Mouse (Mus musculus) limb, embryonic 13.5 days (tissue): Measurements from ENCODE around the gene Ppm1h. TPM values are rescaled to one million over a fixed set of nuclear protein-coding genes. Genes with fewer than 3 reads are reported as not detected.
A peak's percentile ranks its signal among the peaks of the same experiment; 100 is the strongest.

Experiments
- ATAC-seq: fragments of 200-750 bp; cut with Nextera tagmentation; 2 replicates; pipeline ENCODE4 v1.8.0; 2017; ENCODE audit warnings: low read depth, moderate number of reproducible peaks, moderate TSS enrichment; ENCODE audit not compliant: low FRiP score
- H3K27ac ChIP-seq: fragments of 300-500 bp; sonication (generic); 2 replicates; pipeline ENCODE4 v1.5.1; 2015; ENCODE audit warnings: inconsistent platforms, mild to moderate bottlenecking, moderate library complexity
- H3K27me3 ChIP-seq: fragments of 300-500 bp; sonication (generic); 2 replicates; pipeline ENCODE4 v1.6.1; 2015; ENCODE audit warnings: mild to moderate bottlenecking, inconsistent platforms
- H3K36me3 ChIP-seq: fragments of 300-500 bp; sonication (generic); 2 replicates; pipeline ENCODE4 v1.6.1; 2015; ENCODE audit warnings: inconsistent platforms, mild to moderate bottlenecking, moderate library complexity
- H3K4me1 ChIP-seq: fragments of 300-500 bp; sonication (generic); 2 replicates; pipeline ENCODE4 v1.6.1; 2015; ENCODE audit warnings: inconsistent platforms
- H3K4me2 ChIP-seq: fragments of 300-500 bp; sonication (generic); replicated peaks from 2 replicates; pipeline ENCODE4 v1.6.1; 2015; ENCODE audit warnings: inconsistent platforms, mild to moderate bottlenecking, moderate library complexity
- H3K4me3 ChIP-seq: fragments of 300-500 bp; sonication (generic); 2 replicates; pipeline ENCODE4 v1.5.1; 2015; ENCODE audit warnings: moderate library complexity, mild to moderate bottlenecking, inconsistent platforms
- H3K9ac ChIP-seq: fragments of 300-500 bp; sonication (generic); 2 replicates; pipeline ENCODE4 v1.6.1; 2015; ENCODE audit warnings: mild to moderate bottlenecking, inconsistent platforms
- H3K9me3 ChIP-seq: fragments of 300-500 bp; sonication (generic); 2 replicates; pipeline ENCODE4 v1.6.1; 2016; ENCODE audit warnings: inconsistent platforms
- WGBS: fragments of 180-500 bp; shearing (Covaris S2); methylation state at CpG from one replicate; pipeline ENCODE4 v1.1.7; 2015; 5-methylcytosine and 5-hydroxymethylcytosine counted together
- polyA plus RNA-seq: library from polyadenylated mRNA; unstranded; fragments of >200 nt; fragmentation: Nextera tagmentation; extraction: Ambion mirVana; gene quantifications from 2 replicates; pipeline ENCODE4 v1.2.1, GENCODE M21; 2015

Ppm1h gene
- polyA plus RNA-seq, 1 experiment from 2014 or later: 4.1 TPM

- Histone ChIP-seq H3K9me3 (no peaks in the 10 kb centered on the region), H3K4me1 (peaks cover 67% of the 10 kb centered on the region), H3K27me3 (no peaks in the 10 kb centered on the region), H3K36me3 (no peaks in the 10 kb centered on the region), H3K27ac (no peak overlapping the region), H3K4me3 (no peak overlapping the region), H3K9ac (no peak overlapping the region), H3K4me2 (no peak overlapping the region)
- ATAC-seq: no peak
- 68% methylated on average over 4 of the region's 4 CpGs for WGBS
Measured at GRCm38 (mm10) chr10:122882614-122883013, 204.1 kb downstream of the Ppm1h start.

DNA sequence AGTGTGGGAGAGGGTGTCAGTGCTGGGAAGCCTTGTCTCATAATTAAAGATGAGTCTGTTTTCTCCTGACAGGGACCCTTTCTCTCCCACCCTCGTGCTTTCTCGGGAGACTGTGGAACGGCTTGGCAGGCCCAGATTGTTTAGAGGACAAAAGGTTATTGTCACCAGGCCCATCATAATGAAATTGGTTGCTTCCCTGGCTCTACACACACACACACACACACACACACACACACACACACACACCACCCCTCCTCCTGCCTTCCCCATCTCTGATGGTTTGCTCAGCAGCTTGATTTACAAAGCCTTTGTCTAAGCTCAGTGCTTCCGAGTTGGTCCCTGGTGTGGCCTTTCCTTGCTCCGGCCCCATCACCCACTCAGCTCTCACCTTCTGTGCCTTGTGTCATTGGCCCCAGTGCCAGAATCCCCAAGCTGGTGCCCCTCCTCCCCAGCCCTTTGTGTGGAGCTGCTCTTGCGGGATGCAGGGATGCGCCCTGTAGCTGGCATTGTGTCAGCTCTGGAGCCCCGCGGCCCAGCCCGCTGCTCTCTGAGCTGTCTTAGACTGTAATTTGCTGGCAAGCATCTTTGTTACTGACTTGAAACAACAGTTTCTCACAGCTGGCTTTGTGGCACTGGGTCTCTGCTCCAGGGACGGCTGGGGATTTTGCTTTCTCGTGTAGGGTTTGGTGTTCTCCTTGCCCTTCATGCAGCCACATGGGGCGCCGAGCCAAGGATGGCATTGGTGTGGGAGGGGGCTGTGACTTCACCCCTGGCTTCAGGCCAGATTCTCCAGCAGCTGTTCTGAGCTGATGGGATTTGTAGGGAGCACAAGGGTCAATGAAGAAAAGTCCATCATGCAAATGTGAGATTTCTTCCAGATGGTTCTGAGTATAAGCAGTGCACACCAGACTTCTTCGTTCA, 205.5 kb downstream of the Ppm1h start:
- peak; percentile 12 for ATAC-seq

DNA sequence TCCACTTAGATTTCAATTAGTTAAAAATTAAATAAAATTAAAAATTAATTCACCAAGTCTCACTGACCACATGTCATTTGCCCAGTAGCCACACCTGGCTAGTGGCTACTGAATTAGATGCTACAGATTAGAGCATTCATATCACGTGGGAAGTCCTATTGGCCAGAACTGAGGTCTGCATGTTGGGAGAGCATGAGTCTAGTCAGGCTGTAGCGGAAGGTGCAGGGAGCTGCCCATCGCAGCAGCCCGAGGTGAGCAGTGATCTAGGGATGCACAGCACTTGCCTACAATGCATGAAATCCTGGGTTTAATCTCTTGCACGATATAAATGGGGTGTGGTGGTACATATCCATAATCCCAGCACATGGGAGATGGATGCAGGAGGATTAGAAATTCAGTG, 206.7 kb downstream of the Ppm1h start:
- 87% methylated on average over 5 of the region's 5 CpGs for whole genome bisulfite sequencing
- Histone ChIP-seq H3K36me3 (no peaks in the 10 kb centered on the region), H3K4me2 (peak overlapping the region; percentile 35; the same call in 1 of the 2 replicates), H3K9me3 (no peaks in the 10 kb centered on the region), H3K4me3 (no peak overlapping the region), H3K27me3 (no peaks in the 10 kb centered on the region), H3K27ac (0 out of 2 replicates have a peak overlapping the region, but pooled peaks have one; percentile 83), H3K4me1 (peaks cover 84% of the 10 kb centered on the region), H3K9ac (no peak overlapping the region)
- ATAC-seq: no peak

More for the DNA sequence above, 205.5 kb downstream of the Ppm1h start:
- Histone ChIP-seq H3K27me3 (no peaks in the 10 kb centered on the region), H3K36me3 (no peaks in the 10 kb centered on the region), H3K9ac (peak overlapping the region; percentile 48), H3K27ac (peak overlapping the region; percentile 83), H3K4me2 (peak overlapping the region; percentile 35), H3K4me3 (no peak overlapping the region), H3K4me1 (peaks cover 76% of the 10 kb centered on the region), H3K9me3 (no peaks in the 10 kb centered on the region)
- WGBS: 23% methylated on average over 15 of the region's 15 CpGs

GRCm38 (mm10) chr10:122886055-122886915, 207.7 kb downstream of the Ppm1h start:
- Histone ChIP-seq H3K9ac (peak overlapping the region; percentile 63), H3K9me3 (no peaks in the 10 kb centered on the region), H3K4me2 (peak overlapping the region; percentile 59), H3K27me3 (no peaks in the 10 kb centered on the region), H3K27ac (peak overlapping the region; percentile 98), H3K36me3 (no peaks in the 10 kb centered on the region), H3K4me3 (peak overlapping the region; percentile 24), H3K4me1 (peaks cover 92% of the 10 kb centered on the region)
- WGBS: 1% methylated on average over 26 of the region's 26 CpGs
- ATAC-seq: peak; percentile 52

GRCm38 (mm10) chr10:122886916-122887527, 208.5 kb downstream of the Ppm1h start:
- Histone ChIP-seq H3K9ac (peak overlapping the region; percentile 63), H3K4me1 (peaks cover 90% of the 10 kb centered on the region), H3K27me3 (no peaks in the 10 kb centered on the region), H3K4me3 (peak overlapping the region; percentile 24), H3K36me3 (no peaks in the 10 kb centered on the region), H3K27ac (peak overlapping the region; percentile 98), H3K9me3 (no peaks in the 10 kb centered on the region), H3K4me2 (peak overlapping the region; percentile 59)
- ATAC-seq: peak; percentile 6
- 11% methylated on average over 14 of the region's 14 CpGs for WGBS

DNA sequence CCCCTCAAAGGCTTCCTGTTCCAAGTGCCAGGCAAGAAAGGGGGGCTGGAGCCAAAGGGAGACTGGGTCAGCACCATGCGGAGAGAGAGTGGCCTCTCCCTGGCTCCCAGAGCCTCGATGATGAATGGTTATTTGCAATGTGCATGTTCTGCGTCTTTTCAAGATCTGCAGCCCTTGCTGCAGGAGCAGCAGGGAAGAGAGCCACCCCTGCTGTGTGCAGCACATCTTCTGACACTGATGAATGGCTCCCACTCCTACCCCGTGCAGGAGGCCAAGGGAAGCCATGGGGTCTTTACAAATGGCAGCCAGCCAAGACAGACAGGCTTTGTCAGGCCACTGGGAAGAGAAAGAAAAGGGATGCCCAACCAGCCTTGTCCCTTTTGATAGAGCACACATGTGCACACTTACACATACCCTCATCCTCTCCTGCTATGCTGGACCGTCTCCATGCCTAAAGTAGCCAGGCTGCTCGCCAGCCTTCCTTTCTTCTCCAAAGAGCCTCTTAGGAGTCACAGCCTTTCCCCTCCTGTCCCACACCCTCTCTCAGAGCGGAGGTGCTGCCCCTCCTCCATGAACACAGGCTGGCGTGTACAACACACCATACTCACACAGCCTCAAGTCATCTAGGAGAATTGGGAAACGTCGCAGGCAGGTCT, 209.1 kb downstream of the Ppm1h start:
- Histone ChIP-seq H3K27me3 (no peaks in the 10 kb centered on the region), H3K36me3 (no peaks in the 10 kb centered on the region), H3K27ac (peak overlapping the region; percentile 98), H3K4me3 (peak overlapping the region; percentile 18), H3K9me3 (no peaks in the 10 kb centered on the region; the same call in 1 of the 2 replicates), H3K4me1 (peaks cover 87% of the 10 kb centered on the region), H3K9ac (peak overlapping the region; percentile 63), H3K4me2 (peak overlapping the region; percentile 59)
- WGBS: 21% methylated on average over 10 of the region's 10 CpGs
- peak; percentile 31 for ATAC-seq

DNA sequence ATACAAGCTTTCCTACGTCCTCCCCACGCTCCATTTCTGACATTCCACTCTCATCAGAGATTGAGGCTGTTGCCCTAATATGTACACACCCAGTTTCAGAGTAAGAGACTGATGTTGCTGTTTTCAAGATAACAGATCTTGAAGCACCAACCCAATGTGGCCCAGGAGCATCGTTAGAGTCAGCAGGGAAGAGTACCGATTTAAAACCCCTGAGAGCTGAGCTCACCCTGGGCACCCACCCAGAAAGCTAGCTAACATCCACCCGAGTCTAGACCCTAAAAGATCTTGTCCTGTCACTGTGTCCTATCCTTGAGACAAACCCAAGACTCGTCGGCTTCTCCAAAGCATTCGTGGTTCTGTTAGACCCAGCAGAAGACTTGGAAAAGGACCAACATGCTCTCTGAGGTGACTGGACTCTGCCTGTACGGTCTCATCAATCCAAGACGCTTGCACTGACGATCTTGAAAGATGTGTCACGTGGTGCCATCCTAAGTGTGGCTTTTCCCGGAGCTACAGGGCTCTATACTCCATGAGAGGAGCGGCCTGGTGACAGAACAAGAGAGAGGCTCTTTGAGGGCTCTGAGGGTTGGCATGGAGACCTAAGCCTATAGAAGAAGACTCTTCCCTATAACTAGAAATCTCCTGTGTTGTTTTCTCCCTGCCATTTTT, 212.3 kb downstream of the Ppm1h start:
- Histone ChIP-seq H3K36me3 (no peaks in the 10 kb centered on the region), H3K4me1 (peaks cover 83% of the 10 kb centered on the region), H3K27me3 (no peaks in the 10 kb centered on the region), H3K4me2 (no peak overlapping the region), H3K9me3 (no peaks in the 10 kb centered on the region; the same call in 1 of the 2 replicates), H3K9ac (no peak overlapping the region), H3K27ac (no peak overlapping the region), H3K4me3 (no peak overlapping the region)
- WGBS: 84% methylated on average over 14 of the region's 14 CpGs
- ATAC-seq: no peak

- H3K36me3 ChIP-seq: no peaks in the 10 kb centered on the region
- H3K4me2 ChIP-seq: no peak overlapping the region
- H3K27ac ChIP-seq: no peak overlapping the region; the same call in 1 of the 2 replicates
- H3K27me3 ChIP-seq: no peaks in the 10 kb centered on the region
- H3K9me3 ChIP-seq: no peaks in the 10 kb centered on the region; the same call in 1 of the 2 replicates
- H3K4me3 ChIP-seq: no peak overlapping the region
- peaks cover 77% of the 10 kb centered on the region for H3K4me1 ChIP-seq
- H3K9ac ChIP-seq: no peak overlapping the region
- 71% methylated on average over 6 of the region's 6 CpGs for WGBS
- no peak for ATAC-seq
Measured at GRCm38 (mm10) chr10:122891461-122891860, 212.9 kb downstream of the Ppm1h start.

DNA sequence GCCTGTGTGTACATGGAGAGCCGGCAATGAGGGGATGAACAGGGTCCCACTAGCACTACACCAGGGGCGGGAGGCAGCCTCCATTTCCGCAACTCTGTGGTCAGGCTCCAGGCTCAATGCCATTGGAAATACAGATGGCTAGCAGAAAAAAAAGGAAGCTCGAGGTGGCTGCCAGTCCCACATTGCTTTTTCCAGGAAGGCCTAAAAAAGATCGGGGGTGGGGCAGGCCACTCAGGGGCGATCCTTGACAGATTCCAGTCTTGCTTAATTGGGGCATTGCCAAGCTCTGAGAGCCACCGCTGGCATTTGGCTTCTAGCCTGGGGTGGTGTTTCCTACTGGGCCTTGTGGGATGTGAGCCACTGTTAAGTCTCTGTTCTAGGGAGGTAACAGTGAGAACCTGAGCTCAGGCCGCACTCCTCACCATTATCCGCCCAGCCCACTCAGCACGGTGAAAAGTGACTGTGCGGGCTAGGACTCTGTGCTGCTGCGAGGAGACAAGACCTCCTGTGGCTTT, 216.1 kb downstream of the Ppm1h start:
- peak; percentile 86 for ATAC-seq
- no peaks in the 10 kb centered on the region for H3K36me3 ChIP-seq
- peaks cover 48% of the 10 kb centered on the region for H3K4me1 ChIP-seq
- H3K9ac ChIP-seq: no peak overlapping the region
- 38% methylated on average over 12 of the region's 12 CpGs for WGBS
- no peaks in the 10 kb centered on the region; the same call in 1 of the 2 replicates for H3K9me3 ChIP-seq
- H3K4me2 ChIP-seq: 0 out of 2 replicates have a peak overlapping the region, but pooled peaks have one; percentile 5
- peak overlapping the region; percentile 88 for H3K27ac ChIP-seq
- H3K4me3 ChIP-seq: no peak overlapping the region
- H3K27me3 ChIP-seq: no peaks in the 10 kb centered on the region

GRCm38 (mm10) chr10:122895121-122895770, 216.7 kb downstream of the Ppm1h start:
- Histone ChIP-seq H3K36me3 (no peaks in the 10 kb centered on the region), H3K9ac (no peak overlapping the region), H3K4me1 (peaks cover 48% of the 10 kb centered on the region), H3K27ac (peak overlapping the region; percentile 88), H3K9me3 (no peaks in the 10 kb centered on the region; the same call in 1 of the 2 replicates), H3K4me2 (0 out of 2 replicates have a peak overlapping the region, but pooled peaks have one; percentile 5), H3K4me3 (no peak overlapping the region), H3K27me3 (no peaks in the 10 kb centered on the region)
- peak; percentile 34; the same call in 1 of the 2 replicates for ATAC-seq
- WGBS: 75% methylated on average over 12 of the region's 12 CpGs
